ENCODE assay signal across 19 mouse cellular contexts in the genomic region with DNA sequence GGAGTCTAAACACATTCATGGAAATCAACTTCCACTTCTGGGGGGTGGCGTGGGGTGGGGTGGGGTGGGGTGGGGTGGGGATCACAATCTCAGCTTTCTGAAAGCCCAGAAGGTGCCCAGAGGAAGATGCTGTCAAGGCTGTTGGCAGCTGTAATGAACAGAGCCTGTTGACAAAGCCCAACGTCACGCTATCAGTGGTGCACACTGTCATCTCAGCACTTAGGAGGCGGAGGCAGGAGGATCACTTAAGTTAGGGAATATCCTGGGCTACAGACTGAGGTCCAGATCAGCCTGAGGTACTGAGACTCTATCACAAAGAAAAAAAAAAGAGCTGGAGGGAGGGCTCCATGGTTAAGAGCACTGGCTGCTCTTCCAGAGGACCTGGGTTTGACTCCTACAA. TPM values are rescaled to one million over a fixed set of nuclear protein-coding genes. Genes with fewer than 3 reads are reported as not detected.
DNase-seq lines count a peak whose midpoint lies in the region; ATAC-seq and TF ChIP-seq lines count a peak whose summit lies in the region.
"Had no signal": no experiment of that assay in that cellular context is flagged by ENCODE, and none has a peak within 500 bp of the region (broad histone marks: within the 10 kb centered on the region; RNA-seq: fewer than 3 reads in every experiment).

No protein-coding gene starts in this region.

- H3K27ac ChIP-seq in ES-E14 (ENCODE audit: insufficient read depth, low read depth, low read length, poor library complexity, severe bottlenecking): peak overlapping the region; percentile 76; the same call in 1 of the 2 replicates
- H3K27ac ChIP-seq: embryonic facial prominence, embryonic 10.5 days; embryonic facial prominence, embryonic 12.5 days; forebrain, embryonic 13.5 days; forebrain, embryonic 15.5 days had no signal

- in situ Hi-C loops in ES-E14 (cut with MboI; ENCODE audit: low sequenced_read_pairs in 2 of 2, unreplicated experiment in 2 of 2): no loop called here

- no peaks in the 10 kb centered on the region for H3K9me3 ChIP-seq in ES-E14 (ENCODE audit: control insufficient read depth, insufficient read depth, low read depth, low read length)
- H3K9me3 ChIP-seq: embryonic facial prominence, embryonic 10.5 days; embryonic facial prominence, embryonic 12.5 days; forebrain, embryonic 13.5 days; forebrain, embryonic 15.5 days had no signal

- 0 out of 2 replicates have a peak, but pooled peaks have one; percentile 19 for ATAC-seq in megakaryocyte progenitor cell, adult 5-6 weeks (replicated peaks; ENCODE audit: poor library complexity)
- ATAC-seq: activated CD4-positive, CD25-positive, alpha-beta regulatory T cell, adult 4 months; forebrain, embryonic 13.5 days; forebrain, embryonic 15.5 days; forebrain, postnatal 0 days had no signal

- peaks cover 6 to 15% of the 10 kb centered on the region in 2 experiments for H3K4me1 ChIP-seq in ES-E14 (ENCODE audit: control insufficient read depth in 2 of 2, insufficient read depth in 2 of 2, low read length in 2 of 2, poor library complexity in 1 of 2)
- H3K4me1 ChIP-seq: forebrain, embryonic 13.5 days; forebrain, embryonic 15.5 days had no signal

- no peaks in the 10 kb centered on the region for H3K36me3 ChIP-seq in ES-E14 (ENCODE audit: control insufficient read depth, insufficient read depth, low read length, poor library complexity, severe bottlenecking)
- H3K36me3 ChIP-seq: embryonic facial prominence, embryonic 10.5 days; embryonic facial prominence, embryonic 12.5 days; forebrain, embryonic 15.5 days had no signal

- no peak overlapping the region for H3K4me3 ChIP-seq in ES-E14 (ENCODE audit: insufficient read depth in 1 of 2, low read depth in 1 of 2, low read length in 2 of 2, poor library complexity in 1 of 2, severe bottlenecking in 1 of 2)
- H3K4me3 ChIP-seq: embryonic facial prominence, embryonic 10.5 days; embryonic facial prominence, embryonic 12.5 days; forebrain, embryonic 13.5 days; forebrain, embryonic 15.5 days had no signal

- DNase-seq in ES-CJ7 (ENCODE audit: low read depth, low spot score) (peak; percentile 64), ES-E14 (ENCODE audit: low read depth, low spot score) (no peak)
- no peak for DNase-seq in cerebellum, adult 11-12 months
- DNase-seq in right cerebral cortex, adult 2 months (ENCODE audit: low spot score in 2 of 2): no peak
- DNase-seq in cerebellum, adult 8-10 months: no peak
- DNase-seq: adrenal gland, adult 8-10 months; adrenal gland, postnatal 14 days; adrenal gland, postnatal 36 days; cerebellum, adult 18-20 months; cerebellum, adult 9-10 months; cerebellum, postnatal 10 days; cerebellum, postnatal 25 days; forebrain, postnatal 0 days had no signal

- 0 out of 2 replicates have a peak overlapping the region, but pooled peaks have one; percentile 31 for H3K9ac ChIP-seq in ES-E14 (ENCODE audit: insufficient read depth, low read depth, low read length, poor library complexity, severe bottlenecking)
- H3K9ac ChIP-seq: embryonic facial prominence, embryonic 12.5 days; forebrain, embryonic 13.5 days; forebrain, embryonic 15.5 days; forebrain, postnatal 0 days had no signal

TF ChIP-seq in ES-E14, 5 proteins besides CTCF, POLR2A, EP300 and RAD21:
- TF ChIP-seq CHD2 (IDR thresholded peaks at IDR 0.05; ENCODE audit: low read depth, low read length): no peak
- no peak for TF ChIP-seq HCFC1 (IDR thresholded peaks at IDR 0.05; ENCODE audit: borderline replicate concordance, insufficient read depth, low read length)
- TF ChIP-seq ZNF384 (IDR thresholded peaks at IDR 0.05; ENCODE audit: low read depth, low read length): no peak
- TF ChIP-seq ZC3H11A (IDR thresholded peaks at IDR 0.05; ENCODE audit: borderline replicate concordance, low read depth, low read length): no peak
- TF ChIP-seq MAFK (IDR thresholded peaks at IDR 0.05; ENCODE audit: insufficient read depth, low read depth, low read length): no peak
TF ChIP-seq in ES-E14: peak in this region for 0.

RNA-seq across cellular contexts. Expression of a gene that starts 18.5 kb away (rescaled TPM):
- total RNA-seq in ES-E14 (2012; rRNA removed): 8.6 and 10.3 TPM in 2 replicates
- total RNA-seq in megakaryocyte progenitor cell, adult 5-6 weeks (2015): 30.6 and 33.0 TPM in 2 replicates
- 16.8 and 39.3 TPM in 2 replicates for total RNA-seq in megakaryocyte progenitor cell, adult 5-6 weeks (2017)
